In genomic region chr11:94896753-94897376, GRCm38 (mm10) we compare ENCODE assay signal across 18 mouse cellular contexts. TPM values are rescaled to one million over a fixed set of nuclear protein-coding genes. Genes with fewer than 3 reads are reported as not detected.
DNase-seq lines count a peak whose midpoint lies in the region; ATAC-seq and TF ChIP-seq lines count a peak whose summit lies in the region.
"Had no signal": no experiment of that assay in that cellular context is flagged by ENCODE, and none has a peak within 500 bp of the region (broad histone marks: within the 10 kb centered on the region; RNA-seq: fewer than 3 reads in every experiment).

No protein-coding gene starts in this region.

- H3K36me3 ChIP-seq in liver, adult 2 months (ENCODE audit: control insufficient read depth, insufficient read depth, low read length), result no peaks in the 10 kb centered on the region
- H3K36me3 ChIP-seq in liver, postnatal 0 days (replicated peaks; ENCODE audit: insufficient read depth, low read length), result no peaks in the 10 kb centered on the region
- H3K36me3 ChIP-seq in embryonic facial prominence, embryonic 11.5 days (replicated peaks; ENCODE audit: control insufficient read depth, insufficient read depth, low read depth, low read length), result no peaks in the 10 kb centered on the region
- no peaks in the 10 kb centered on the region for H3K36me3 ChIP-seq in intestine, embryonic 16.5 days (ENCODE audit: control insufficient read depth, insufficient read depth, low read length)
- H3K36me3 ChIP-seq: heart, embryonic 12.5 days had no signal

- no peaks in the 10 kb centered on the region for H3K9me3 ChIP-seq in liver, postnatal 0 days (ENCODE audit: low read length)
- H3K9me3 ChIP-seq in embryonic facial prominence, embryonic 11.5 days (replicated peaks; ENCODE audit: control insufficient read depth, low read length), result no peaks in the 10 kb centered on the region
- H3K9me3 ChIP-seq in intestine, embryonic 16.5 days (ENCODE audit: control insufficient read depth, low read length), result no peaks in the 10 kb centered on the region

- no peaks in the 10 kb centered on the region for H3K79me2 ChIP-seq in liver, adult 2 months (ENCODE audit: control insufficient read depth, insufficient read depth, low read length)

- no peak for TF ChIP-seq EP300 in liver, postnatal 0 days (IDR thresholded peaks at IDR 0.05; ENCODE audit: low read depth)

- no peak overlapping the region for H3K4me2 ChIP-seq in liver, postnatal 0 days (ENCODE audit: low read depth, low read length)
- no peak overlapping the region for H3K4me2 ChIP-seq in embryonic facial prominence, embryonic 11.5 days (ENCODE audit: low read depth, low read length)
- H3K4me2 ChIP-seq in intestine, embryonic 16.5 days (ENCODE audit: low read depth, low read length), result 0 out of 2 replicates have a peak overlapping the region, but pooled peaks have one; percentile 9
- H3K4me2 ChIP-seq: heart, embryonic 12.5 days; midbrain, embryonic 11.5 days had no signal

- no peaks in the 10 kb centered on the region for H3K4me1 ChIP-seq in liver, adult 2 months (ENCODE audit: control insufficient read depth, insufficient read depth, low read length)
- H3K4me1 ChIP-seq in liver, postnatal 0 days (ENCODE audit: insufficient read depth), result no peaks in the 10 kb centered on the region
- no peaks in the 10 kb centered on the region for H3K4me1 ChIP-seq in embryonic facial prominence, embryonic 11.5 days (ENCODE audit: control insufficient read depth, insufficient read depth, low read length)
- no peaks in the 10 kb centered on the region for H3K4me1 ChIP-seq in intestine, embryonic 16.5 days (ENCODE audit: control insufficient read depth, insufficient read depth, low read length)
- H3K4me1 ChIP-seq: heart, embryonic 12.5 days had no signal

- no peak for TF ChIP-seq POLR2A in liver, adult 2 months (IDR thresholded peaks at IDR 0.05; ENCODE audit: extremely low read depth, insufficient read depth, low read length)

- H3K27ac ChIP-seq in liver, adult 2 months (replicated peaks; ENCODE audit: insufficient read depth, low read depth, low read length), result no peak overlapping the region
- no peak overlapping the region for H3K27ac ChIP-seq in liver, postnatal 0 days (ENCODE audit: low read depth)
- peak overlapping the region; percentile 35 for H3K27ac ChIP-seq in embryonic facial prominence, embryonic 11.5 days (replicated peaks; ENCODE audit: low read depth, low read length)
- H3K27ac ChIP-seq in intestine, embryonic 16.5 days (ENCODE audit: low read length), result peak overlapping the region; percentile 77
- H3K27ac ChIP-seq: hindbrain, postnatal 0 days; liver, embryonic 14.5 days had no signal

- no peak overlapping the region for H3K9ac ChIP-seq in liver, adult 2 months (ENCODE audit: low read depth, low read length)
- H3K9ac ChIP-seq in liver, postnatal 0 days (replicated peaks), result no peak overlapping the region
- no peak overlapping the region for H3K9ac ChIP-seq in embryonic facial prominence, embryonic 11.5 days (replicated peaks; ENCODE audit: low read length)
- no peak overlapping the region for H3K9ac ChIP-seq in intestine, embryonic 16.5 days (ENCODE audit: low read depth, low read length)
- H3K9ac ChIP-seq: heart, embryonic 12.5 days; liver, embryonic 14.5 days had no signal

- no peak overlapping the region for H3K4me3 ChIP-seq in liver, adult 2 months (ENCODE audit: insufficient read depth, low read depth, low read length)
- H3K4me3 ChIP-seq in liver, postnatal 0 days (ENCODE audit: low read depth, low read length), result no peak overlapping the region
- H3K4me3 ChIP-seq in embryonic facial prominence, embryonic 11.5 days (ENCODE audit: low read depth, low read length), result no peak overlapping the region
- no peak overlapping the region for H3K4me3 ChIP-seq in intestine, embryonic 16.5 days (ENCODE audit: low read length)
- H3K4me3 ChIP-seq: heart, embryonic 12.5 days had no signal

- DNase-seq in liver, adult 2 months (ENCODE audit: extremely low read depth, low read depth, low spot score), result peak; percentile 6
- no peak for DNase-seq in liver, postnatal 0 days
- DNase-seq in embryonic facial prominence, embryonic 11.5 days (ENCODE audit: low spot score), result peak; percentile 59
- peak; percentile 70 to 93 for DNase-seq in lung, postnatal 4 days
- DNase-seq in Muller cell, postnatal 12 days (ENCODE audit: inconsistent ontology term), result no peak
- no peak for DNase-seq in cerebellum, adult 11-12 months
- DNase-seq in urinary bladder, postnatal 14 days (ENCODE audit: low spot score), result no peak
- DNase-seq: B cell, adult 2 months; cerebellum, adult 8-10 months; heart, postnatal 36 days; layer of hippocampus, adult 9-11 months; right cerebral cortex, adult 18-20 months; thymus, adult 2 months had no signal

- TF ChIP-seq CTCF in liver, adult 2 months (IDR thresholded peaks at IDR 0.05; ENCODE audit: low read depth, low read length), result no peak
- no peak for TF ChIP-seq CTCF in liver, postnatal 0 days (IDR thresholded peaks at IDR 0.05; ENCODE audit: low read depth)

- 65% methylated on average over 16 of the region's 16 CpGs for WGBS in liver, adult 2 months
- WGBS in liver, postnatal 0 days (ENCODE audit: insufficient replicate concordance), result 69% methylated on average over 16 of the region's 16 CpGs
- 76% methylated on average over 16 of the region's 16 CpGs for WGBS in embryonic facial prominence, embryonic 11.5 days
- 43% methylated on average over 16 of the region's 16 CpGs for WGBS in intestine, embryonic 16.5 days

- ATAC-seq in liver, postnatal 0 days, result no peak
- no peak for ATAC-seq in embryonic facial prominence, embryonic 11.5 days (replicated peaks; ENCODE audit: insufficient number of reproducible peaks, low FRiP score, low TSS enrichment, low read depth)
- ATAC-seq in intestine, embryonic 16.5 days, result peak; percentile 77
- ATAC-seq: hindbrain, postnatal 0 days had no signal

- no peaks in the 10 kb centered on the region for H3K27me3 ChIP-seq in liver, adult 2 months (ENCODE audit: control insufficient read depth, insufficient read depth, low read length)
- H3K27me3 ChIP-seq in liver, postnatal 0 days (ENCODE audit: insufficient read depth, low read length), result no peaks in the 10 kb centered on the region
- no peaks in the 10 kb centered on the region for H3K27me3 ChIP-seq in embryonic facial prominence, embryonic 11.5 days (ENCODE audit: control insufficient read depth, insufficient read depth, low read length)
- H3K27me3 ChIP-seq in intestine, embryonic 16.5 days (replicated peaks; ENCODE audit: control insufficient read depth, insufficient read depth, low read length), result no peaks in the 10 kb centered on the region
- H3K27me3 ChIP-seq: heart, embryonic 12.5 days had no signal

RNA-seq across cellular contexts. Expression of gene Col1a1, which starts 39.2 kb away (rescaled TPM):
- total RNA-seq in liver, adult 2 months (2014; rRNA removed), result 1.6 and 3.3 TPM in 2 replicates
- polyA plus RNA-seq in liver, adult 2 months (2012; rRNA removed), result 2.3 TPM in 2 replicates
- polyA plus RNA-seq in liver, postnatal 0 days (2015; fragmentation: Nextera tagmentation; extraction: Ambion mirVana), result 29.8 and 37.8 TPM in 2 replicates
- 93.8 and 109 TPM in 2 replicates for polyA plus RNA-seq in embryonic facial prominence, embryonic 11.5 days (2014; fragmentation: Nextera tagmentation; extraction: Ambion mirVana)
- 890 and 1,013 TPM in 2 replicates for polyA plus RNA-seq in intestine, embryonic 16.5 days (2015; fragmentation: Nextera tagmentation; extraction: Ambion mirVana)

Comparison
In these comparisons a context has a peak if more than half of its experiments do, and no peak if none do; other contexts are left out.
1. DNase-seq: peak in liver, adult 2 months (single experiment), embryonic facial prominence, embryonic 11.5 days (single experiment) and lung, postnatal 4 days (2 of 2); none in liver, postnatal 0 days (single experiment), Muller cell, postnatal 12 days (single experiment), cerebellum, adult 11-12 months (single experiment) and urinary bladder, postnatal 14 days (single experiment).
2. H3K27ac ChIP-seq: peak in embryonic facial prominence, embryonic 11.5 days (single experiment) and intestine, embryonic 16.5 days (single experiment); none in liver, adult 2 months (single experiment) and liver, postnatal 0 days (single experiment).